Mouse (Mus musculus): ENCODE results near the gene Ubtf.

DNA sequence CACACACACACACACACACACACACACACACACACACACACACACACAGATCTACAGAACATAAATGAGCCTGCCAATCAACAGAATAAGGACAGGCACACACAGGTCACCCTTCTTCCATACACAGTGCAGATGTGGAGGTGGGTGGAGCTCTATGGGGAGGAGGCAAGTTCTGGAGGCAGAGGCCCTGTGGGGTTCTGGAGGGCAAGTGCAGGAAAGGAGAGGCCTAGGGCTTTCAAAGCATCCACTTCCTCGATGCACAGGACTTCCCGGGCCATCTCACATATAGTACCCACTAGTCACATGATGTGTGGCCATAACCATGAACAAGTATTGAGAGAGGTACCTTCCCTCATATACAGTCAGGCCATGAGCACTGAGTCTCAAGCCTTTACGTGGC is 36.0 kb upstream of the Ubtf start:
- TF ChIP-seq CTCF (conservative IDR thresholded peaks at IDR 0.05; ENCODE audit: low read length) (no peak), POU5F1 (IDR thresholded peaks at IDR 0.05; ENCODE audit: borderline replicate concordance, low read length) (no peak)
